Mouse (Mus musculus) CD4-positive, CD25-positive, alpha-beta regulatory T cell, adult 4 months (primary cell): ENCODE data around the gene Ppp1ca. TPM values are rescaled to one million over a fixed set of nuclear protein-coding genes. Genes with fewer than 3 reads are reported as not detected.

Experiments used
- ATAC-seq: one replicate; pipeline ENCODE4 v1.8.0; 2017
- polyA plus RNA-seq, 2 experiments: library from polyadenylated mRNA; unstranded; fragments of 100-300 nt; shearing (Covaris generic); gene quantifications; one replicate each; pipeline ENCODE4 v1.2.1; 2017

The Ppp1ca gene
- polyA plus RNA-seq, 2 experiments from 2014 or later = 835 to 936 TPM

DNA sequence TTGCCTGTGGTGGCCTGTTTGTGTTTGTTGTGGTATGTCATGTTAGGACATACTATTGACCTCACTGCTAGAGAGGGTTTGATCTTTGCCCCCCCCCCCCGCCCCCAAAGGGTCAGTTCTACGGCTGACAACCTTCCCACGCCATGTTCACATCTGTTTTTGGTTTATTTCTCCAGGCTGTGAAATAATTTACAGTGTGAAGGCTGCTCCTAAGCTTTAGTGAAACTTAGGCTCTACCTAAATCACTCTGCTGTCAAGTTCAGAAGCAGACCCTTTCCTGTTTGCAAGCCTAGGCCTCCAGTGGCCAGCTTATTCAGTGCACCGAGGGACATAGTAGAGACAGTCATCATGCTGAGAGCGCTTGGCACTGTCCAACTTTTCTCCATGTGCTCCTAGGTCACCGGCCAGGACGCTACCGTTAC lies 48.4 kb downstream of the Ppp1ca start:
- no peak for ATAC-seq

GRCm38 (mm10) chr19:4242416-4242815 lies 50.6 kb downstream of the Ppp1ca start:
- no peak for ATAC-seq

- no peak for ATAC-seq
These were observed 52.9 kb downstream of the Ppp1ca start for GRCm38 (mm10) chr19:4244775-4245174.

Other genes with a start within 250 kb of the Ppp1ca start
- not detected for gene Aldh3b3, start 233.4 kb upstream of the Ppp1ca start, polyA plus RNA-seq
- not detected for gene Aldh3b2, start 219.7 kb upstream of the Ppp1ca start, polyA plus RNA-seq
- gene Acy3, start 205.5 kb upstream of the Ppp1ca start, polyA plus RNA-seq = 1 to 10 TPM in 1 of 2 experiments, not detected in 1; 1.5 TPM
- gene Tbx10, start 199.3 kb upstream of the Ppp1ca start, polyA plus RNA-seq = not detected
- gene Nudt8, start 191.5 kb upstream of the Ppp1ca start, polyA plus RNA-seq = 10 to 100 TPM; 10.7 to 15.2 TPM
- gene Gm49405, start 191.4 kb upstream of the Ppp1ca start, polyA plus RNA-seq = under 1 TPM; 0.78 to 0.96 TPM
- gene Doc2g, start 188.8 kb upstream of the Ppp1ca start, polyA plus RNA-seq = 1 to 10 TPM; 1.1 to 2.1 TPM
- gene Ndufv1, start 179.3 kb upstream of the Ppp1ca start, polyA plus RNA-seq = 100 to 1,000 TPM; 109 to 164 TPM
- 100 to 1,000 TPM; 543 to 655 TPM for gene Gstp1, start 154.1 kb upstream of the Ppp1ca start, polyA plus RNA-seq
- gene Gstp2, start 146.0 kb upstream of the Ppp1ca start, polyA plus RNA-seq = 1 to 10 TPM; 4.2 to 5.3 TPM
- 100 to 1,000 TPM; 158 to 206 TPM for gene Gstp3, start 132.5 kb upstream of the Ppp1ca start, polyA plus RNA-seq
- not detected for gene Cabp2, start 110.5 kb upstream of the Ppp1ca start, polyA plus RNA-seq
- 100 to 1,000 TPM; 328 to 403 TPM for gene Cdk2ap2, start 94.9 kb upstream of the Ppp1ca start, polyA plus RNA-seq
- gene Pitpnm1, start 92.1 kb upstream of the Ppp1ca start, polyA plus RNA-seq = 100 to 1,000 TPM in 1 of 2 experiments, 10 to 100 TPM in 1; 98.7 to 113 TPM
- 100 to 1,000 TPM; 179 to 208 TPM for gene Aip, start 66.2 kb upstream of the Ppp1ca start, polyA plus RNA-seq
- under 1 TPM in 1 of 2 experiments, not detected in 1; 0.29 TPM for gene Gpr152, start 52.3 kb upstream of the Ppp1ca start, polyA plus RNA-seq
- gene Cabp4, start 48.0 kb upstream of the Ppp1ca start, polyA plus RNA-seq = under 1 TPM; 0.79 to 0.92 TPM
- 100 to 1,000 TPM; 236 to 310 TPM for gene Coro1b, start 43.4 kb upstream of the Ppp1ca start, polyA plus RNA-seq
- 100 to 1,000 TPM; 836 to 870 TPM for gene Ptprcap, start 38.5 kb upstream of the Ppp1ca start, polyA plus RNA-seq
- 10 to 100 TPM; 31.7 to 39.0 TPM for gene Rps6kb2, start 28.7 kb upstream of the Ppp1ca start, polyA plus RNA-seq
- gene Carns1, start 16.6 kb upstream of the Ppp1ca start, polyA plus RNA-seq = 10 to 100 TPM in 1 of 2 experiments, 1 to 10 TPM in 1; 9.4 to 11.9 TPM
- 100 to 1,000 TPM; 594 to 924 TPM for gene Tbc1d10c, start 781 bp upstream of the Ppp1ca start, polyA plus RNA-seq
- 10 to 100 TPM; 63.6 to 83.6 TPM for gene Rad9a, start 9.6 kb downstream of the Ppp1ca start, polyA plus RNA-seq
- gene Clcf1, start 22.2 kb downstream of the Ppp1ca start, polyA plus RNA-seq = 10 to 100 TPM; 35.0 to 46.5 TPM
- gene AC109138.7, start 22.3 kb downstream of the Ppp1ca start, polyA plus RNA-seq = not detected
- gene Pold4, start 39.8 kb downstream of the Ppp1ca start, polyA plus RNA-seq = 100 to 1,000 TPM; 117 to 127 TPM
- 10 to 100 TPM in 1 of 2 experiments, 1 to 10 TPM in 1; 8.1 to 15.9 TPM for gene Ssh3, start 77.1 kb downstream of the Ppp1ca start, polyA plus RNA-seq
- gene Ankrd13d, start 91.1 kb downstream of the Ppp1ca start, polyA plus RNA-seq = 1 to 10 TPM; 2.4 to 2.5 TPM
- 100 to 1,000 TPM in 1 of 2 experiments, 10 to 100 TPM in 1; 93.7 to 101 TPM for gene Grk2, start 114.2 kb downstream of the Ppp1ca start, polyA plus RNA-seq
- gene Kdm2a, start 206.2 kb downstream of the Ppp1ca start, polyA plus RNA-seq = 10 to 100 TPM; 90.1 to 95.4 TPM
- gene Rhod, start 247.4 kb downstream of the Ppp1ca start, polyA plus RNA-seq = 1 to 10 TPM; 2.6 to 3.2 TPM